Mouse (Mus musculus) cerebellum, adult 11-12 months (tissue): Measurements from ENCODE around the gene Tdrd1.

Experiments
- DNase-seq: peaks from one replicate; pipeline ENCODE4 v3.0.0; 2022

Tdrd1 gene

DNA sequence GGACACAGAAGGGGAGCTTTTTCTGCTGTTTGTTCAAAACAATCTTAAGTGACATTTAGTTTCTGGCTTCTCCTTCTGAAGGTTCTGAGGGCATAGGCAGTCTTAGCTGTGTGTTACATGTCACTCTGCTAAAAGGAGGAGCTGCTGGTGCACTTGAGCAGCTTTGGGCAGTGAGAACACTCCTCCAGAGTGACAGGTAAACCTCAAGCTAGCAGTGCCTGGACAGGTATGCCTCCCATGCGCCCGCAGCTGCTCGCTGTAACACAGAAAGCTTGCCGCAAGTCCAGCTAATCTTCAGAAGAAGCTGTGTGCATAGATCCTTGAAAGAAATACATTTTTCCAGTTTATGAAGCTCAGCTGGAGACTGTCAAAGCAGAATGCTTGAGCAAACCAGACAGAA lies 4.2 kb downstream of the Tdrd1 start:
- DNase-seq: no peak

DNA sequence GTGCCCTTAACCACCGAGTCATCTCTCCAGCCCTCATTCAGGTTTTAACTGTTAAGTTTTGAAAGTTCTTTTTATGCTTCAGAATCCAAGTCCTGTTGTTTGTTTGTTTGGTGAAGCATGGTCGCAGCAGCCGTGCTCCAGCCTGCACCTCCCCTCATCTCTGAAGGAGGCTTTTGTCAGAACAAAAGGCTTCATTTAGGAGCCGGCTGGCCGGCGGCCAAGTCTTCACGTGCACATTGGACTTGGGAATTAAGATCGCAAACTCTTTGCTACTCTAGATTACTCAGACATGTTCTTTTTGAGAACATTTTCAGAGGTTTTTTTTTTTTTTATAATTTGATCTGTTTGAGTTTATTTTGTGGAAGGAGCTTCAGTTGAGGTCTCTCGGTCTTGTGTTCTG lies 9.3 kb downstream of the Tdrd1 start:
- DNase-seq: no peak

DNA sequence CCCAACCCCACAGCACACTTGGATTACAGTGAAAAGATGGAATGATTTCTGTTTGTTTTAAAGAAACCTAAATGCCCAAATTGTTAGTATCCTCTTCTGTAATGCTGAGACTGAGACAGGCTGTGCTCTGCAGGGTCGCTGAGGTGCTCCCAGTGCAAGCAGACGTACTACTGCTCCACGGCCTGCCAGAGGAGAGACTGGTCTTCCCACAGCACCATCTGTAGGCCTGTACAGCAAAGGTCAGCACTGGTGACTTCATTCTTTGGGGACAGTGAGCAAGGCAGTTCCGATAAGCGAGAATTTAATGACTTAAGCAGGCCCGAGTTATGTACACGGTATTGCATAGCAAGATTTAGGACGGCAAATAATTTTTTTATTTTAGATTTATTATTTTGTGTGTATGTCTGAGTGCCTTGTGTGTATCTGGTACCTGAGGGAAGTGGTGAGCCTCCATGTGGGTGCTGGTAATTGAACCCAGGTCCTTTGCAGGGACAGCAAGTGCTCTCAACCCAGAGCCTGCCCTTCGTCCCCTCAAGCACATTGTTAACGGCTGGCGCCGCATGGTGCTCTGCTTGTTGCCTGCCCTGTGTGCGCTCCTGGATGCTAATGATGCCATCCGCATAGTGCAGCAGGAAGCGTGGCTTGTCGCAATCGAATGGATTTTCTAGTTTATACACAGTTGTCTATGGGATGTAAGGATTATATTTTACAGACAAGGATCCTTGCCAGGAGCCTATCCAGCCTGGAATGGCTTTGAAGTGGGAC lies 13.1 kb downstream of the Tdrd1 start:
- no peak for DNase-seq

DNA sequence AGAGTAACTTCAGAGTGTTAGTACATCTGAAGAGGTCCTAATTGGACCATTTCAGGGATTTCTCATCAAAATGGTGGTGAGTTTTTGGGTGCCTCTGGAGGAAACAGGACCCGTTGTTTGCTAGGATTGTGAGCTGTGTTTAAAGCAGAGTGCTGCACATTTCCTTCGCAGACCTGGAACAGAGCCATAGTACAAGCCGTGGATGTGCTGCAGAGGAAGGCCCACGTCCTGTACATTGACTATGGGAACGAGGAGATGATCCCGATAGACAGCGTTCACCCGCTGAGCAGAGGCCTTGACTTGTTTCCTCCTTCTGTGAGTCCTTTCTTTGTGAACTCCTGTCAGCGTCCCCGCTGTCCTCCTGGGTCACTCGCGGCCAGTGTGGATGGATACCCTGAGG lies 17.0 kb downstream of the Tdrd1 start:
- no peak for DNase-seq

DNA sequence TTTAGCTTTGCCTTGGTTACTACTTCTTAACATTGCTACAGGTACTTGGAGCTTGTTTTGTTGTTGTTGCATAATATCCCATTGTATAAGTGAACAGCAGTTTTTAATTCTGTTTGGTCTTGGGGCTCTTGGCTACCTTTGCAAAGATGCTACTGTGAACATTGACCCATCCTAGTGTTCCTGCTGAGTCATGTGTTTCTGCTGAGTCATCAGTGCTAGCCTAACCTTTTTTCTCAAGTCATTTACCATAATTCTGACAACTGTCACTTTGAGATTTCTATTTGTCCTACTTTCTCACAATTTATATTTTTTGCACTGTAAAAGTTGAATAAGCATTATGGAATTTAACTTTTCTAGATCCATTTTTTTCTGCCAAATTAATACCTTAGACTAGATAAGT lies 26.6 kb downstream of the Tdrd1 start:
- DNase-seq: no peak

DNA sequence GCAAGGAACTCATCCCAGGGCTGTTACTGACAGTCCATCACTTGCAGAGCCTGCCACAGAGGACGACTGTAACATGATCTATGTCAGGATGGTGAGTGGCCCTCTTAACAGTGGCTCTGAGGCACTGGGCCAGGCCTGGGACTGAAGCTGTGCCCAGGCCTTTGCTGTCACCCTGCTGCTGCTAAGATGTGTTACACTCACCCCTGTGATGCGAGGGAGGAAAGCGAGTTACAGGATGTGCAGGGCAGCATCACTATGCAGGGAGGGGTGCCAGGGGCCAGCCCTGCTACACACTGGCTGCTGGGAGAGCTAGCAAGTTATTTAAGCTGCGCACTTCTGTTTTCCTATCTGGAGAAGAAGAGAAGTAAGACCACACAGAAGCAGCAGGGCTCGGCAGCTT lies 30.4 kb downstream of the Tdrd1 start:
- no peak for DNase-seq

DNA sequence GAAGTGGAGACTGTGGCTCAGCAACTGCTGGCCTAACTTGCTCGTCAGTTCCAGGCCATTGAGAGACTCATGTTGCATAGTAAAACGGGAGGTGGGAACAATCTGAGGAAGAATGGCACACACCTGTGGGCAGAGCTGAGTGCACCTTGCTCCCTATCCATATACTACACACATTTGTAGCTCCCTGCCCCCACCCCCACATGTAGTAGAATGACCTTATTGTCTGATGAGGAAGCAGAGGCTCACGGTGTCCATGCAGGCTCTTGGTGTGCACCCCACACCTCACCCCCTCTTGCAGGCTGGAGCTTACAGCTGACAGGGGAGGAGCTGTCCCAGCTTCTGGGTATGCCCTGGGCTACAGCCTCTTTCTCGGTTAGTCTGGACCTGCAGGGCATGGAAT lies 41.7 kb downstream of the Tdrd1 start:
- DNase-seq: no peak

DNA sequence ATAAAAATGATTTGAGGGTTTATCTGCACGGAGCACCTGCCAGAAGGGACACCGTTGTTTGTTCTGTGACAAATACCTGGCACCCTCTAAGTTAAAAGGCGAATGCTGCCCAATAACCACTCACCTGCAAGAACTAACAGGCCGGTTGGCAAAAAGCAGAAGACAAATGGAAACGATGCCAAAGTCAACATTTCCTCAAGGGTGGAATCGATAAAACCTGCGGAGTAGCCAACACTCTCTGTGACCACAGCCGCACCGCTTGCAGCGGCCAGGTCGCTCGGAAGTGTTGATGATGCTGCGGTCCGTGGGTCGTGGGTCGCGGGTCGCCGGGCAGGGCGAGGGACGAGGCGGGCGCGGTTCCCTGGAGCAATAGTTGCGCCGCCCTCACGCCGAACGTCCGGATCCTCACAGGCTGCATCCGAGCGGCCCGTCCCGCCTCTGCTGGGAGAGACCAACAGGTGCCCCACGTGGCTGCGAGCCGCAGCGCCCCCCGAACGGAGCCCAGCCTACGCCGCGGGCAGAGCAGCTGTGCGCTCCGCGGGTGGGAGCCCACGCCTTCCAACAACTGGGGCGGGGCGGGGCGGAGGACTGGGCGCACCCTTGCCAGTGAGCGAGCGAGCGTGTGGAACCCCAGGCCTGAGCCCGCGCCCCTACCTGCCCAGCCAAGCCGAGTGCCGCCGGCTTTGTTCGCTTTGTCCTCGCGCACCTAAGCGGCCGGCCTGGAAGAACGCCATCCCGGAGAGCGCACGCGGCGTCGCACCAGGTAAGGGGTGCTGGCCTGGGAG lies 48.0 kb downstream of the Tdrd1 start, which contains the start of gene Vwa2:
TSS of gene Vwa2 (plus strand) at position 434 of the 785 bp plus-strand sequence.
- DNase-seq: no peak

DNA sequence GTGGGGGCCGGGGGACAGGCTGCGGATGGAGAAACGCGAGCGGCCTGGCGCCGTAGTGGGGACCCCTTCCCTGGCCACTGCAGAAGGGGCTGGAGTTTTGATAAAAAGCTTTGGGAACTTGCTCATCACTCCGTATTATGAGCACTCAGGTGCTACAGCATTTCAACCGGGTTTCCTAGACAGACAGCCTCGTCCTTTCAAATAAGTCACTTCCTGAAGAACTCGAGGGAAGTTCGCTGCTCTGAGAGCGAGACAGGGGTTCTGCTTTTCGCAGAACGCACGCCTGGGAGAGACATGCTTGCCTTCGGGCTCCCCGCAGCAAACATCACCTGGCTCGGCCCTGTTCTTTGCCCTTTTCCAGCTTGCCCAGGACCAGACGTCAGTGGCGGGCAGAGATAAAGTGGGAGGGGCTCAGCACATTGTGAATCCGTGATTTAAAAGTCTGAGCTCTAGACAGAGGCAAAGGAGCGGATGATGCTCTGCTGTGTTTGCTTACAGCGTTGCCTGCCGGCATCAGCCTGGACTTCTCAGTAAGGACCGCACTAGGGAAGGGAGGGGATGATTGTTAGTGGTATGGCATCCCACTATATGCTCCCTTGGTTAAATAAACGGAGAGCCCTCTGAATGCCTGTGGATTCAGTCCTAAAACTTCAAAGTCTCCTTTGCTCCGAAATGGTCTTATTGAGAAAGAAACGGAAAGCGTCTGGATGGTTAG lies 48.7 kb downstream of the Tdrd1 start:
- DNase-seq: no peak

DNA sequence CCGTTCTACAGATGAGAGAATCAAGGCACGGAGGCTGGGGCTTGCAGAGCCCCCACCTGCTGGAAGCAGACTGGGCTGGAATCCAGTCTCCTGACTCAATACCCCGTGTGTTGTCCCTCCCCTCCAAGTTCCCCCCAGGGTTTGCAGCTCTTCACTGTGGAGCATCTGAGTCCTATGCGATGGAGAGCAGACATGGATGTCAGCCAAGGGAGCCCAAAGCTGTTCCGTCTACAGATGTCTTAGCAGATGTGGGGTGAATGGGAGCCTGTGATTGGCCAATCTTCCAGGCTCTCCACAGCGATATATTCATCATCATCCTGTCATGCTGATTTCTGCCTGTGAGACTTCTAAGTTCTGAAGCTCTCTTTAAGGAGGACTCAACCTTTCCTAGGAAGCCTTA lies 51.4 kb downstream of the Tdrd1 start:
- DNase-seq: no peak

DNA sequence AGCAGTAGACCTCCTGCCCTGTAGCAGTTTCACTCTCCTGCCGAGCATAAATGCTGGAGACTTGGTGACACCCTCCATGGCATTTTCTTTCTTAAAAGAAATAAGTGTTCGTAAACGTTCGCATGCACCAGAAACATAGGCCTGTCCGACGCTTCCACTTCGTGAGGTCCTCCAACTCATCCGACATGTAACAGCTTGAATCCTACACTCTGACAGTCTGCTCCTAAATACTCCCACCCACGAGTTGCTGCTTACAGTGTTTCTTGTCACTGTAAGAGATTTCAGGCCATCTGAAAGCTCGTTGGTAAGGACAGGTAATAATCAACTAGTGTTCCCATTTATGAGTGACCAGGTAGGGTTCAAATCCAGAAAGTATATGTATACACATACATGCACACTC lies 61.9 kb downstream of the Tdrd1 start:
- DNase-seq: no peak

DNA sequence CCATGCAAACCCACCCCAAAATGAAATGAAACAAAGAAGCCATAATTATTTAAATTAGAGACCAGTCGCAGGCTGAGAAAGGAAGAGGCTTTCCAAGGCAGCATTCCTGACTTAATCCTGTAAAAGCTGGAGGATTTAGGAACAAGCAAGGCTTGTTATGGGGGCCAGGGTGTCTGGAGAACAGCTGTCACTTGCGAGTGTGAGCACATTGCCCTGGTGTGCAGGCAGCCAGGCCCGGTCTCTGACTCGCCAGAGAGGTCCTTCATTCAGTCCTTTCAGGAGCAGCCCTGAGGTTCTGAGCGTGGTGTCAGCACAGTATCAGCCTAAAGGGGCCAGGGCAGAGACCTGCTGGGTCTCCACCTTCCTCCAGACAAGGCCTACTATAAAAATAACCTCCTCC lies 62.6 kb downstream of the Tdrd1 start:
- no peak for DNase-seq

DNA sequence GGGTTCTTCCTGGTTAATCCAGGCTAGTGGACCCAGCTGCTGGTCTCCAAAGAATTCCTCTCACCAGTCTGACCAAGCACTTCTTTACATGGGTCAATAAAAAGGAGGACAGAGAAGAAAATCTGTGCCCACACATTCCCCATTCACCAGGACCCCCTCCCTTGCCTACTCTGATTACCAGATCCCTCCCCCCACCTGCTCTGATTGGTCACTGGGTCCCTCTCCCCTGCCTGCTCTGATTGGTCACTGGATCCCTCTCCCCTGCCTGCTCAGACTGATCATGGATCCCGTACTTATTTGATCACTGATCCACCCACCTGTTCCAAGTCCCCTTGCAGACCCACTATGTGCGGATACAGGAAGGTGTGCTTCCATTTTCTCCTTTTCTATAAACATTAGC lies 65.4 kb downstream of the Tdrd1 start:
- no peak for DNase-seq

DNA sequence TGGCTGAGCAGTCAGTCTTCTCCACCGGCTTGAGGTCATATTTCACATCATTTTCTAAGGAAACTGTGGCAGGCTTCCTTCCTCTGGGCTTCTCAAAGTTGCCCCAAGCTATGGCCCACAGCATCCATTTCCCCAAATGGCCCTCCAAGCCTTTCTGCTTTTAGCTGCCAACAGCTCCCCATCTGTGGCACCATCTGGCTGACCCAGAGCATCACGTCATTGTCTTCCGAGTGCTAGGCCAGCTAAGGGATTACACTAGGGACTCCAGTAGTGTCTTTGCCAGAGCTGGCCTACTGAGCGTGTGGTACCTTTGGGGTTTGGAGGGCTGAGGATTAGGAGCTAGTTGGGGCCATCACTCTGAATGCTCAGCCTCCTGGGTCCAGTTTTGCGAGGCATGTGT lies 66.6 kb downstream of the Tdrd1 start:
- peak; percentile 38 for DNase-seq

DNA sequence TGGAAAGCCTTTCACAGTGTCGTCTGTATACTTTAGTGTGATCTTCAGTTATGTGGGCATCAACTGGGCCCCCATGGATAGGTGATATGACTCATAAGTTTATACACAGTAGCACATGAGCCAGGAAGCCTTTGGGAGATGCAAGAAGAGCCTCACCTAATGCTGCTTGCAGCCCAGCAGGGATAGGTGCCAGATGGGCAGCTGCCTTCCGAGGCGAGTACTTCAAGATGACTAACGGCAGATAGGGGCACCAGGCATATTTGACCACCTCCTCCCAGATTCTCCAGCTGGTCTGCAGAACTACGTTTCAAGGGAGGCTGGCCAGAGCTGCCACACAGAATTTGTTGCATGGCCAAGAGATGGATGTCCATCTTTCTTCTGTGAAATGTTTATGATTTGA lies 67.3 kb downstream of the Tdrd1 start:
- no peak for DNase-seq

DNA sequence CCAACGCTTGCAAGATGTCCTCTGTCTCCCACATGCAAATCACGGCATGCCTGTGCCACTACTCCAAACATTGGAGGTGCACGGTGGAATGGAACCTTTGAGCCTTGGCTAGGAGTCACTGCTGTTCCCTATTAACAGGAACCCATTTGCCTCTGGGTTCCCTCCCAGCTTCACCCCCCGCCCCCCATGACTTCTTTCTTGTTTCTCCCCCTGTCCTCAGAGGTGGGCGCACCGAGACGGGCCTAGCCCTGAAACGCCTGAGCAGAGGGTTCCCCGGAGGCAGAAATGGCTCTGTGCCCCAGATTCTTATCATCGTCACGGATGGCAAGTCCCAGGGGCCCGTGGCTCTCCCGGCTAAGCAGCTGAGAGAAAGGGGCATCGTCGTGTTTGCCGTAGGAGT lies 71.6 kb downstream of the Tdrd1 start:
- no peak for DNase-seq

DNA sequence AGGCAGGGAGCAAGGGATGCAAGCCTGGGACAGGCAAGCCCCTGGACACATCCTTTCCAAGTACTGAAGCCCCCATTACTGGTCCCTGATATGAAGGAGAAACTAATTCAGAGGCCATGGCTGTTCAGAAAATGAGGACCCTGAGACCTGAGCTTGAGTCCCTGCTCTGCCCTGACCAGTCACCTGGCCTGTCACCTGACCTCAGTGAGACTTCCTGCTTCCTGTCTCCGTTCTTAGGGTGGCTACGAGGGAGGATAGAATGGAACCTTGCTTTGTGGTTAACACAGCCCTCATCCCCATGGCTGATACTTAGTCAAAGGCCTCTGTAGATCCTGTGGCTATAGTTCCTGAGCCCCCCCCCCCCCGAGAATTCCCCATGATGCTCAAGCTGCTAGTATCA lies 78.1 kb downstream of the Tdrd1 start:
- DNase-seq: no peak

DNA sequence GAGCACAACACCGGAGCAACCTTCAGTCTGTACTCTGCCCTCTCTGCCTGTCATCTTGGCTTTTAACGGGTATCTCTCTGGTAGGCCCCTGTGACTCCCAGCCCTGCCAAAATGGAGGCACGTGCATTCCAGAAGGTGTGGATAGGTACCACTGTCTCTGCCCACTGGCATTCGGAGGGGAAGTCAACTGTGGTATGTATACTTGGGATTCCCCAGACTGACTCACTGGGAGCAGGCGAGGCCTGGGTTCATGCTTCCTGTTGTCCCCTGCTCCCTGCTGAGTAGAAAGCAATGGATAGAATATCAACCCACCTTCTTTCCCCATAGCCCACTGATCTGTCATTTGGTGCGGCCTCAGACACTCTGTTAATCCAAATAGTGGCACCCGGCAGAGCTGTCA lies 79.4 kb downstream of the Tdrd1 start:
- DNase-seq: no peak

DNA sequence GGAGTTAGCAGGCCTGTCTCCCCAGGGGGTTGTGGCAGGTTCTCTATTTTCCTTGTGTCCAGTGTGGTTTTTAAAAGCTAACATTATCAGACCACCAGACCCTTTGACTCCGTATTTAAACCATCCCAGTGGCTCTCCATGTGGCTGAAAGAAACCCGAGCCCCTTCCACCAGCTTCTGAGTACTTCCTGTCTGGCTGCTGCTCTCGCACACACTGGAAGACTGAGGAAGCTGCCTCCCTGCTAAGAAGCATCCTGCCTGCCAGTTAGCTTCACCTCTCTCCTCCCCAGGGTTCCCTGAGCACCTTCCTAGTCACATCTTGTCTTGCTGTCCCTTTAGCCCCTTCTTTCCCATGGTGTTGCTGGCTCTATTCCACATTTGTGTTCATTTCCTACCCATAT lies 81.8 kb downstream of the Tdrd1 start:
- DNase-seq: no peak

DNA sequence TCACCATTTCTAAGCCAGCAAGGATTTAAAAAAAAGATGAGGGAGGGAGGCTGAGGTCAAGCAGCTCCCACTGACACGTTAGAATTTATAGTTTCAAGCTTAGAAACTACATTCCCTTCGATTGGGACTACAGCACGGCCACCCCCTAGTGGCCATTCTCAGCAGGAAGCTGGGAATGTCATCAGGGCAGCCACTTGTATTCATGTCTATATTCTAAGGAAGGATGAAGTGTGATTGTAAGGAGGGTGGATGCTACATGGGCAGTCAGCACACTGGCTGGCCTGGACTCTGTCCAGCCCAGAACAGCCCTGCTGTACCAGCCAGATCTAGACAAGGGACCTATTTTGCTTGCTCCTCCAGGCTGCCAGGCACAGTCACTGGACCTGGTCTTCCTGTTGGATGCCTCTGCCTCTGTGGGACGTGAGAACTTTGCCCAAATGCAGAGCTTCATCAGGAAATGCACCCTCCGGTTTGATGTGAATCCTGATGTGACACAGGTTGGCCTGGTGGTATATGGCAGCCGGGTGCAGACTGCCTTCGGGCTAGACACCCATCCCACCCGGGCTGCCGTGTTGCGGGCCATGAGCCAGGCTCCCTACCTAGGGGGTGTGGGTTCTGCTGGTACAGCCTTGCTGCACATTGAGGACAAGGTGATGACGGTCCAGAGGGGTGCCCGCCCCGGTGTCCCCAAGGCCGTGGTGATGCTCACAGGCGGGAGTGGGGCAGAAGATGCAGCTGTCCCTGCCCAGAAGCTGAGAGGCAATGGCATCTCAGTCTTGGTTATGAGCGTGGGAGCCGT lies 82.7 kb downstream of the Tdrd1 start:
- no peak for DNase-seq

DNA sequence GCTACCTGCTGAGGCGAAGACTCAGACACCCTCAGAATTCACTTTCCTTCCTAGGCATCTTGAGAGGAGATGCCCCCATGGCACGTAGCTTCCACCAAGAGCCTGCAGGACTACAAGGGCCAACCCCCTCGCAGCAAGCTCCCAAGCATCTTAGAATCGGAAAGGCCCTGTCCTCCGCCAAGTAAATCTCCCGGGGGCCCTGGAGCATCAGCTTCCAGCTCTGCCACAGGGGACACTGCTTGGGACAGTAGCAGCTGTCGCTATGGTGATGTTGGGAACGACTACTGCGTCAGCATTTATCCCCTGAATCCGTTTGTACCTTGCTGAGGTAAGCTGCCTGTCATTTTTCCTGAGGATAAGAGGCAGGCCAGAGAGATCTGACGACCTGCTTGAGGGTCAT lies 84.6 kb downstream of the Tdrd1 start:
- no peak for DNase-seq

DNA sequence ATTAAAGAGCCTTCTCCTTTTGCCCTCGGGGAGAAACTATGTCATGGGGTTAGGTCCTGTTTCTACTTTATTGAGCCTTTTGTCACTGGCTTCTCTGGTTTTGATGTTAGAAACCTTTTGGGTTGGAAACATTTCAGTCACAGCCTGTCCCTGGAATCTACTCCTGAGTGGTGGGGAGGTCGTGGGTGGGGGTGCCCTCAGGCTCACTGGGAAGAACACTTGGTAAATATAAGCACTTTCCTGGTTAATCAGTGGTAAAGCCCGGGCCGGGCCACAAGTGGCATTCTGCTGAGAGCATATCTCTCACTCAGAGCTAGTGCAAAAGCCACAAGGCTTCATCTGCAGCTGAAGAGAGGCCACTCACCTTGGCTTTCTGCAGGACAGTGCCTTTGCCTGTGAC lies 87.8 kb downstream of the Tdrd1 start:
- DNase-seq: no peak

DNA sequence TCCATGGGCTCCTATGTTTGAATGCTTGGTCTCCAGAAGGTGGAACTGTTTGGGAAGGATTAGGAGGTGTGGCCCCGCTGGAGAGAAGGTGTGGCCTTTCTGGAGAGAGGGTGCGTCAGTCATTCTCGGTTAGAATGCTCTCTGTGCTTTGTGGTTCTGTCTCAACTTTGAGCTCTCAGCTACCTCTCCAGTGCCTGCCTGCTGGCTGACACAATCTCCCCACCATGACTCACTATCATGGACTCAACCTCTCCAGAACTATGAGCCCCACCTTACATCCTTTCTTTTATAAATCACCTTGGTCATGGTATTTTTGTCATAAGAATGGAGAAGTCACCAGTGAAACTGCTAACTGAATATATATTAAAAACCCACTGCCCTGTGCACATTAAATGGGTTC lies 88.6 kb downstream of the Tdrd1 start:
- DNase-seq: no peak
